Mouse (Mus musculus) c-Kit-positive CD71-positive TER-119-negative erythroid progenitor cells, embryonic 14.5 days (primary cell): ENCODE measurements around the gene Izumo3.
"Not testable (repeated sequence)": the region's sequence is repeated elsewhere in the genome, so short reads cannot be mapped to it uniquely, and the experiment has no call there.

Source experiments
- DNase-seq: peaks from one replicate; pipeline ENCODE4 v3.0.0-alpha.2; 2013; ENCODE audit warnings: low read depth

Izumo3 gene

GRCm38 (mm10) chr4:92147134-92147533, at the start of gene Izumo3:
Izumo3 (minus strand) TSS chr4:92147234.
- DNase-seq: no peak

GRCm38 (mm10) chr4:92191649-92192048, 44.6 kb upstream of the Izumo3 start, which contains the start of gene Gm12666:
Gm12666 (minus strand) TSS chr4:92191749.
- DNase-seq: not testable (repeated sequence)

DNA sequence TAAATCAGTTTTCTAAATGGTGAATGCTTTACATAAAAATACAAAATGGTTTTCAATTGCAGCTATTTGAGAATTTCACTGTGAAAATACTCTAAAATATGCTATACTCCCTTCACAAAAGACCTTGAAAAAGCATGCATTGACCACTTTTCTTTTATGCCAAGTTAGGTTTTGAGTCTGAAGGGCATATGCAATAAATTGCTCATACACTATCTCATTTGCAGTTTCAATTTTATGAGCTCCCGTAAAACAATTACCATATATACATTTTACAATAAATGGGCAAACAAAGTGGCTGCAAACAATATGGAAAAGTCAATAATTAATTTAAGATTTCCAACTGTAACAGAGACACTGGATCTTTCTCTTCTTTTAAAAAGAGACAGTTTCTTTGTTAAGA, 5.6 kb upstream of the Izumo3 start:
- no peak for DNase-seq

- no peak for DNase-seq
Observed at GRCm38 (mm10) chr4:92111390-92111988, 35.5 kb downstream of the Izumo3 start.

GRCm38 (mm10) chr4:92097386-92097785, 49.6 kb downstream of the Izumo3 start:
- DNase-seq: no peak

- no peak for DNase-seq
Observed at GRCm38 (mm10) chr4:92095951-92096350, 51.1 kb downstream of the Izumo3 start.
